Mouse (Mus musculus) intestine, embryonic 16.5 days (tissue): ENCODE measurements around the gene Aqp5. TPM values are rescaled to one million over a fixed set of nuclear protein-coding genes. Genes with fewer than 3 reads are reported as not detected.

Experiments
- ATAC-seq: fragments of 200-750 bp; cut with Nextera tagmentation; 2 replicates; pipeline ENCODE4 v1.8.0; 2017; ENCODE audit warnings: moderate TSS enrichment, moderate library complexity
- H3K27ac ChIP-seq: fragments of 300-500 bp; sonication (generic); 2 replicates; pipeline ENCODE4 v1.5.1; 2014; ENCODE audit warnings: mild to moderate bottlenecking, low read length
- H3K27me3 ChIP-seq: fragments of 300-500 bp; sonication (generic); replicated peaks from 2 replicates; pipeline ENCODE4 v1.6.1; 2014; ENCODE audit warnings: low read length, control low read depth, mixed read lengths; ENCODE audit not compliant: control insufficient read depth, insufficient read depth
- H3K36me3 ChIP-seq: fragments of 300-500 bp; sonication (generic); 2 replicates; pipeline ENCODE4 v1.6.1; 2014; ENCODE audit warnings: low read length, control low read depth; ENCODE audit not compliant: control insufficient read depth, insufficient read depth
- H3K4me1 ChIP-seq: fragments of 300-500 bp; sonication (generic); 2 replicates; pipeline ENCODE4 v1.6.1; 2014; ENCODE audit warnings: low read length, control low read depth, mixed read lengths; ENCODE audit not compliant: control insufficient read depth, insufficient read depth
- H3K4me2 ChIP-seq: fragments of 300-500 bp; sonication (generic); 2 replicates; pipeline ENCODE4 v1.6.1; 2014; ENCODE audit warnings: low read depth, low read length, control low read depth
- H3K4me3 ChIP-seq: fragments of 300-500 bp; sonication (generic); 2 replicates; pipeline ENCODE4 v1.5.1; 2014; ENCODE audit warnings: mild to moderate bottlenecking, low read length
- H3K9ac ChIP-seq: fragments of 300-500 bp; sonication (generic); 2 replicates; pipeline ENCODE4 v1.6.1; 2014; ENCODE audit warnings: low read depth, low read length
- H3K9me3 ChIP-seq: fragments of 300-500 bp; sonication (generic); 2 replicates; pipeline ENCODE4 v1.6.1; 2016; ENCODE audit warnings: low read length, control low read depth; ENCODE audit not compliant: control insufficient read depth
- WGBS: fragments of 180-500 bp; shearing (Covaris S2); extraction: QIAGEN DNeasy Blood & Tissue Kit; methylation state at CpG from one replicate; pipeline ENCODE4 v1.1.7; 2014; 5-methylcytosine and 5-hydroxymethylcytosine counted together
- polyA plus RNA-seq: library from polyadenylated mRNA; unstranded; fragments of >200 nt; fragmentation: Nextera tagmentation; extraction: Ambion mirVana; gene quantifications from 2 replicates; pipeline ENCODE4 v1.2.1, GENCODE M21; 2015

Aqp5 gene
- polyA plus RNA-seq, 1 experiment from 2014 or later, result 0.53 TPM

- 86% methylated on average over 3 of the region's 3 CpGs for WGBS
- Histone ChIP-seq H3K4me2 (no peak overlapping the region), H3K9me3 (no peaks in the 10 kb centered on the region), H3K27me3 (peaks cover 4% of the 10 kb centered on the region; the same call in 1 of the 2 replicates), H3K36me3 (peaks cover 13% of the 10 kb centered on the region), H3K4me1 (peaks cover 15% of the 10 kb centered on the region; the same call in 1 of the 2 replicates), H3K9ac (no peak overlapping the region), H3K27ac (no peak overlapping the region), H3K4me3 (no peak overlapping the region)
- ATAC-seq, result no peak
Measured at GRCm38 (mm10) chr15:99618595-99618994, 28.0 kb downstream of the Aqp5 start.

- Histone ChIP-seq H3K9ac (no peak overlapping the region), H3K4me2 (no peak overlapping the region), H3K4me3 (no peak overlapping the region), H3K27ac (no peak overlapping the region), H3K9me3 (no peaks in the 10 kb centered on the region), H3K4me1 (peaks cover 8% of the 10 kb centered on the region; the same call in 1 of the 2 replicates), H3K36me3 (peaks cover 14% of the 10 kb centered on the region), H3K27me3 (no peaks in the 10 kb centered on the region)
- WGBS, result 71% methylated on average over 4 of the region's 4 CpGs
- ATAC-seq, result no peak
Measured at GRCm38 (mm10) chr15:99619821-99620220, 29.2 kb downstream of the Aqp5 start.

GRCm38 (mm10) chr15:99622063-99622462 is 31.5 kb downstream of the Aqp5 start:
- Histone ChIP-seq H3K4me1 (no peaks in the 10 kb centered on the region), H3K9ac (no peak overlapping the region), H3K27me3 (no peaks in the 10 kb centered on the region), H3K4me3 (no peak overlapping the region), H3K27ac (no peak overlapping the region), H3K36me3 (peaks cover 25% of the 10 kb centered on the region), H3K4me2 (no peak overlapping the region), H3K9me3 (no peaks in the 10 kb centered on the region)
- whole genome bisulfite sequencing, result 89% methylated on average over 11 of the region's 11 CpGs
- ATAC-seq, result no peak

GRCm38 (mm10) chr15:99631618-99632017 is 41.0 kb downstream of the Aqp5 start:
- no peak overlapping the region for H3K4me2 ChIP-seq
- H3K27ac ChIP-seq, result no peak overlapping the region
- no peak for ATAC-seq
- H3K4me1 ChIP-seq, result no peaks in the 10 kb centered on the region
- no peaks in the 10 kb centered on the region for H3K27me3 ChIP-seq
- no peak overlapping the region for H3K9ac ChIP-seq
- H3K4me3 ChIP-seq, result no peak overlapping the region
- peaks cover 40% of the 10 kb centered on the region for H3K36me3 ChIP-seq
- H3K9me3 ChIP-seq, result no peaks in the 10 kb centered on the region

- H3K4me3 ChIP-seq, result no peak overlapping the region
- H3K27me3 ChIP-seq, result no peaks in the 10 kb centered on the region
- H3K27ac ChIP-seq, result no peak overlapping the region
- H3K9ac ChIP-seq, result no peak overlapping the region
- 91% methylated on average over 7 of the region's 7 CpGs for WGBS
- peaks cover 36% of the 10 kb centered on the region for H3K36me3 ChIP-seq
- no peaks in the 10 kb centered on the region for H3K9me3 ChIP-seq
- ATAC-seq, result no peak
- H3K4me2 ChIP-seq, result no peak overlapping the region
- H3K4me1 ChIP-seq, result no peaks in the 10 kb centered on the region
Measured at GRCm38 (mm10) chr15:99634702-99635101, 44.1 kb downstream of the Aqp5 start.

GRCm38 (mm10) chr15:99637405-99638123 is 47.0 kb downstream of the Aqp5 start:
- Histone ChIP-seq H3K36me3 (peaks cover 27% of the 10 kb centered on the region), H3K9ac (no peak overlapping the region), H3K4me3 (no peak overlapping the region), H3K4me1 (no peaks in the 10 kb centered on the region), H3K4me2 (no peak overlapping the region), H3K27me3 (no peaks in the 10 kb centered on the region), H3K9me3 (no peaks in the 10 kb centered on the region), H3K27ac (no peak overlapping the region)
- 80% methylated on average over 12 of the region's 12 CpGs for WGBS
- ATAC-seq, result no peak

- 90% methylated on average over 5 of the region's 5 CpGs for WGBS
- H3K36me3 ChIP-seq, result peaks cover 25% of the 10 kb centered on the region
Measured at GRCm38 (mm10) chr15:99638124-99638485, 47.5 kb downstream of the Aqp5 start.

GRCm38 (mm10) chr15:99642622-99643021 is 52.0 kb downstream of the Aqp5 start:
- H3K4me2 ChIP-seq, result no peak overlapping the region
- ATAC-seq, result no peak
- H3K9ac ChIP-seq, result no peak overlapping the region
- H3K4me1 ChIP-seq, result 0 out of 2 replicates have a peak, but pooled peaks cover 13% of the 10 kb centered on the region
- peaks cover 6% of the 10 kb centered on the region; the same call in 1 of the 2 replicates for H3K36me3 ChIP-seq
- 74% methylated on average over 6 of the region's 6 CpGs for whole genome bisulfite sequencing
- H3K9me3 ChIP-seq, result no peaks in the 10 kb centered on the region
- H3K27me3 ChIP-seq, result no peaks in the 10 kb centered on the region
- no peak overlapping the region for H3K27ac ChIP-seq
- no peak overlapping the region for H3K4me3 ChIP-seq

More at GRCm38 (mm10) chr15:99638124-99638485, 47.5 kb downstream of the Aqp5 start:
- no peaks in the 10 kb centered on the region for H3K9me3 ChIP-seq
- no peaks in the 10 kb centered on the region for H3K27me3 ChIP-seq
- H3K4me1 ChIP-seq, result no peaks in the 10 kb centered on the region
- H3K9ac ChIP-seq, result no peak overlapping the region
- H3K4me3 ChIP-seq, result no peak overlapping the region
- H3K27ac ChIP-seq, result no peak overlapping the region
- H3K4me2 ChIP-seq, result no peak overlapping the region
- no peak for ATAC-seq

GRCm38 (mm10) chr15:99643832-99644231 is 53.2 kb downstream of the Aqp5 start:
- WGBS, result 78% methylated on average over 10 of the region's 10 CpGs
- Histone ChIP-seq H3K36me3 (0 out of 2 replicates have a peak, but pooled peaks cover 6% of the 10 kb centered on the region), H3K9ac (no peak overlapping the region), H3K4me1 (peaks cover 18% of the 10 kb centered on the region; the same call in 1 of the 2 replicates), H3K4me3 (no peak overlapping the region), H3K27me3 (no peaks in the 10 kb centered on the region), H3K9me3 (no peaks in the 10 kb centered on the region), H3K27ac (no peak overlapping the region), H3K4me2 (no peak overlapping the region)
- ATAC-seq, result no peak
